Mouse (Mus musculus) MEL-GATA-1-ER (cell line): ENCODE results near the gene Rac3.

Source experiments
- DNase-seq: peaks from one replicate; pipeline ENCODE4 v3.0.0-alpha.2; 2012; ENCODE audit warnings: low read depth; ENCODE audit errors: extremely low read depth

Rac3 gene

DNA sequence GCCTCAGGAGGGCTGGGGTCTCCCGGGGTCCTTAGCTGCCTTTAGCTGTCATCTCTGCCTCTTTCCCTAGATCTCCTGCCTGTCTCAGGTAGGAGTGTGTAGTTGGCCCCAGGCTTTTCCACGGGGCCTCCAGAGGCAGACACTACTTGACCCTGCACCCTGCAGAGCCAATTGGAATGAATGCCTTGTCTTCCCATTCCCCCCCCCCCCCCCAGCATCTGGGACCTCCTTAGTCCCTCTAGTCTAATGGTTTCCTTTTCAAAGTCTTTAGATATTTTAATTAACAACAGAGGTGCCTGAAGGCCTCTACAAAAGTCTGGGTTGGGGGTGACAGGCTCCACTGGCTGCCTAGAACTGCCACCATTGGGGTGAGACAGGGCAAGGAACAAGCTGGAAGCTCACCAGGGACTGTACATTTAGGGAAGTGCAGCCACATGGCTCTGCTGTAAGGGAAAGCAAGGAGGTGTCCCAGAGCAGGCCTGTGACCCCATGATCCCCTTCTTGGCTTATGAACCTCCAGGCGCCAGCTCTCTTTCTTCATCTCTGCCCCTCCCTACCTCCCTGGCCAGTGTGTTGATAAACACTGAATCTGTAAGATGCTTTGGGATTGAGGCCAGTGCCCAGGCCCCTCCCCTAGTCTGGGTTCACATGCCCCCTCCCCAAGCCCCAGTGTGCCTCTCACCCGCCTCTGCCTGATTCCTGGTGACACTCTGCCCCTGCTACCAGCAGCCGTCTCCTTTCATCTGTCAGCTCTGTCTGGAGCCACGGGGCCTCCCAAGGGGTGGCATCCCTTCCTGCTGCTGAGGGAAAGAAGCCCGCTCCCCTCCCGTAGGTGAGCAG is 16.6 kb upstream of the Rac3 start:
- DNase-seq, result no peak

DNA sequence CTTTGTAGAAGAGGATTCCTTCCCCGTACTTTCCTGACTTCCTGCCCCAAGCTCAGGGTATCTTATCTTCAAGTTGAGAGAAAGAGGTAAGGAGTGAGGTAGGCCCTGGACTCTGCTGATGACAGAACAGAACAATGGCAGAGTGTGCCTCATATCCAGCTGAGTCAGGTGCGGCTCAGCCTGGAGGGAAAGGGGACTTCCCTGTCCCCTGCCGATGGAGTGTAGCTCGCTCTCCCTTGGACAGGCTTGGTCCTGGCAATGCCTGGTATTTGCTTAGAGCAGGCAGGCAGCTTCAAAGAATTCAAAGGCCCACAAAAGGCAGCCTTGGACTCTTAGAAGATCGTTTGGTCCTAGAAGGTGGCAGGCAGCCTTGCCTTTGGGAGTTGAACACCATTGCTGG is 15.2 kb upstream of the Rac3 start:
- no peak for DNase-seq

DNA sequence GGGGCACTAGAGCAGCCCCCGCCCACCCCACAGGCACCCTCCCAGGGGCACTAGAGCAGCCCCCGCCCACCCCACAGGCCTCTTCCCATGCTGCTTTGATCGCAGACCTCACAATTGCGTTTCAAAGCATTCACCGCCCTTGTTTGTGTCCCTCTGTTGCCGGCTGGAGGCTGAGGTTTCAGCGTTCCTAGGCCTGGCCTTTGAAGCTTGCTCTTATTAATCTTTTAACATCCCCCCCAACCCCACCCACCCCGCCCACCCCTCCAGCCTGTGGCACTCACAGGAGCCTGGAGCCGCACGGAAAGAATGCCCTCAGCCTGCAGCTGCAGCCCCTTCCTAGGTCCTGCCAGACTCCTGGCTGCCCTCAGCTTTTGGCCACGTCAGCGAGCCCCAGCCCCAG is 14.0 kb upstream of the Rac3 start:
- DNase-seq, result no peak

DNA sequence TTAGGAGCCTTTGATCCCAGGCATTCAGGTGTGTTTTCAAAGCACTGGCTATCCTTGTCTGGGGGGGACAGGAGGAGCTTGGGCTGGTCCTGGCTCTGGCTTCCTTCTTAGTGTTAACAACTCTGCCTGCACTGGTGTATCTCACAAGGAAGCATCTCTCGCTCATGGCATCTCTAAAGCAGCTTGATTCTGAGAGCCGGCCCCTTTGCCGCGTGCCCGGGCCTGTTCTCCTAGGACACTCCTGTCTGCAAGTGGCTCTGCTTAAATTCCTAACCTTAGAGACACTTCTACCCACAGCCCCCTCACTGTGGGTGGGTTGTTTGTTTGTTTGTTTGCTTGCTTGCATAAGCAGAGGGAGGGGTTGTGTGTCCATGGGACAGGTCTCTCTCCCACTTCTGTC is 13.3 kb upstream of the Rac3 start:
- no peak for DNase-seq

DNA sequence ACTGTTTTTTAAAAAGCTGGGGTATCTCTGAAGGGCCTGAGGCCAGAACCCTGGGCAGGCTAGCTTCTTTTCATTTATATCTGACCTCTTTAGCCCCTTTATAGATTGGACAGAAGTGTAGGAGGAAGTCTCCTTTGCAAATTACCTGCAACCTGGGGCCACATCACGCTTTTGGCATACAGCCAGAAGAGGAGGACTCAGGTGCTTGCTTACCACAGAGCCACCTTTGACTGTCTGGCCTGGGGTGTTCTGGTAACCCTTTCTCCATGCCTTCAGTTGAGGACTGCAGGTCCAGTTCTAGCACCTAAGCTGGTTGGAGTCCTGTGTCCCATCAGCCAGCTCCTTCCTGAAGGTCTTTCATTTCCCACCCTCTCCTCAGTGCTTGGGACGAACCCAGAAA is 11.7 kb upstream of the Rac3 start:
- no peak for DNase-seq

DNA sequence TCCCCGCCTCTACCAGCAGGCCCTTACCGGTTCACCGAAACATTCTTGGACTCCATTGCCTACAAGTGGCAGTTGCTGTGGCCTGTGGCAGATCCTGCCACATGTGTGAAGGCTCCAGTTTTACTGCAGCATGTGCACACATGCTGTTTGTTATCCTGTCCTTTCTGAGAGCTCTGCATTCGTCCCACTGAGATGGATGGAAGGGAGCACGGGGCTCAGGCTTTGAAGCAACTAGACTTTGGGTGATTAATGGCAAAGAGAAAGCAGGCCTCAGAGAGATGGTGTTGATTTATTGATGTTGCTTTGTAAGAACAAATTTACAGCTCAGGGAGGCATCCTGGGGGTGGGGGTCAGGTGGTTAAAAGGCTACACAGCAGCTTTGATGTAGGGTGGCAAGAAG is 10.6 kb upstream of the Rac3 start:
- no peak for DNase-seq

DNA sequence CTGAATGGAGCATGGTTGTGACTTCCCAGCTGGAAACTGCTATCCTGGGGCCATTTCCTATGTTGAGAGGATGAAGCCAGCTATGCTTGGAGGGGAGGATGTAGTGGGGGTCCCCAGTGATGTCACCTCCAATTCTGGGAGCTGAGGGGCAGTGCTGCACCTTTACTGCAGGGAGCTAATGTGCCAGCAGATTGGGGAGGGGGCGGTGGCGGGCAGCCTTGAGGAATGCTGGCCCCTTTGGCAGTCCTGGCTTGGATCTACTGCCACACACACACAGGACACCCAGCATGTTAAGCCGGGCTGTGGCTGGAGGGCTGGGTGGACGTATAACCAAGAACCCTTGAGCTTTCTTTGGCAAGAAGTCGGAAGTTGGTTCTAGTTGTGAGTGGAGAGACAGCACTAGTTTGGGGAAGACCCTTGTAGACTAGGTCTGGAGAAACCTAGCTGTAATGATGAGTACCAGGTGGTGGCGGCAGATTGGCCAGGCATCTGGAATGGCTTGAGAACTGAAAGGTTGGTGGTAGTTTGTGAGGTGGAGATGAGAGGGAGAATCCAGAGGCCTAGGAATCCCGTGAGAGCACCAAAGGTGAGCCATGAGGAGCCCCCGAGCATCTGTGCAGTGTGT is 9.2 kb upstream of the Rac3 start:
- DNase-seq, result no peak

DNA sequence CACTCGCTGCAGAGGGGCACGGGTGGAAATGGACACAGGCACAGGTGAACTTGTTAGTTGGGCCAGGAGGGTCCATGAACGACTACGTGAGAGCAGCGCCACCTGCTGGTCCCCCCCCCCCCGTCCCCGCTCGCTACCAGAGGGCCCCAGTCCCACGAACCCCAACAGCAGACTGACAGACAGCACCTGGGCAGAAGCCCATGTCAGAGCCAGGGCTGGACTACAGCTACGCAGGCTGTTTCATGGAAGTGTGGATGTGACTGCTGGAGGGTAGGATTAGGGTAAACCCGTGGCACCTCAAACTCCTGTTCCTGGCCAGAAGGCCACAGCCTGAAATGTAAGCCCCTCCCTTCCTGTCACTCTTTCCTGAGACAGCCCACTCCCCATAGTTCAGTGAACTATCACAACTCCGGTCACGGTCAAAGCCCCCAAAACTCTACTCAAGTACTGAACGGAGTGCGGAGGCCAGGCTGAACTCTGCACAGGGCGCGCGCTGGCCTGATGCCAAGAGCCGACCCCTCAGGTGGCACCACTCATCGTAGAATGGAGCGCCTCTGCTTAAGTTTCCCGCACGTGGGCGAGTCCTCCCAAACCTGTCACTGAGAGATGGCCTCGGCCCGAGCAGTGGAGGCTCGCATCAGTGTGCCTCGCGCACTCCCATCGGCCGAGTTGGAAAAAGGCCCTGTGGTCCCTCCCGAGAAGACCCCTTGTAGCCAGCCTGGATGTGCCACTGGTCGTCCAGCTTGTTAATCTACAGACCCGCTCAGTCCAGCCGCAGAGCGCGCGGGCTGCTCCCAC is 8.3 kb upstream of the Rac3 start:
- DNase-seq, result peak; percentile 33

DNA sequence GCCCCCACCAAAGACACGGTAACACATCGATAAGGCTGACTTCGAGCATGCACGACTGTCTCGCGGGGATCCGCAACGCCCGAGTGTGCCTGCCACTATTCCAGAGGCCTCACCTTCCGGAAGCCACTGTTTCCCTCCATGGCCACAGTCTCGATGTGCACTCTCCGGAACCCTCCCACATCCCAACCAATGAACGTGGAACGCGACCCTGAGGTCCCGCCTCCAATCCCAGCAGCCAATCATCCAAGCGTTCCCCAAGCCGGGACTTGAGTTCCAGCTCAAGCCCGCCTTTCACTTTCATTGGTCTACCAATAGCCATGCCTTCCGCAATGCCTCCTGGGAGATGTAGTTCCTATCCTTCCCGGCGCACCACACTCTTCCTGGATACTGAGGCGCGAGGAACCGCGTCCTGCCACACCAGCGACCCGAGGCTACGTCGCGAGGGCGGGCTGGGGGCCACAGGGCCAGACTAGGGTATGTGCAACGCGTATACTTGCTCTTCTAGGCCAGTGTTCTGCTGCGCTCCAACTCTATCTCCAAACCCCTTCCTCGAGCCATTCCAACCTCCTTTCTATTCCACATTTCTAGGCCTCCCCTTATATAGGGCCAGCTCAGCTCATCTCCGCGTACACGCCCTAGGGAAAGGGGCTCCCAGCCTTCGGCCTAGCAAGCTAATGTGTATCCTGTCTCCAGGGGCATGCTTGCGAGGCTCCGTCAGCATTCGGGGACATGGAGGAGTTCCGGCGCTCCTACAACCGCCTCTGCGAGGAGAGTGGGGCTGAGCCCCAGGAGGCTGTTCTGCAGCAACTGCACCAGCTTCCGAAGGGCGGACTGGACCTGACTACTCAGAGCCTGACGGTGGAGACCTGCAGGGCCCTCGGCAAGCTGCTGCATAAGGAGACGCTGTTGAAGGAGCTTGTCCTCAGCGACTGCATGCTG is 7.4 kb upstream of the Rac3 start, which contains the start of the genes Cenpx and Lrrc45:
Gene Cenpx (minus strand): TSS at position 159 of the 939 bp plus-strand sequence.
Gene Lrrc45 (plus strand): TSS at position 346 of the 939 bp plus-strand sequence.
- DNase-seq, result peak; percentile 98

DNA sequence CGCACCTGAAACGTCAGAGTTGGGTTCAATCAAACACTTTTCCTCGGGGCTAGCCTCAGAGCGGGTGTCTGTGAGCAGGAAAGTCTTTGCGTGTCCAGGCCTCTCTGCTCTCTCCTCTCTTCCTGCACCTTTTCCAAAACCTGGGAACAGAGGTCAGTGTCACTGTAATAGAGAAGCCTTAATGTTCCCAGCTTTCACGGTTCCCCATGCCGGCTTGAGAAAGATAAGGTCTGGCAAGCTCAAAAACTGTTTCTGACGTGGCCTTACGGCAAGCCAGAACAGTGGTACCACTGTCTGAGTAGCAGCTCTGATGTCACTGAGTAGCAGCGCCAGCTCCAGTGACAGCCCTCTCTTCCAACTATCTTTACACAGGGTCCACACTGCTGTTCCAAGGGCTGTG is 6.7 kb upstream of the Rac3 start:
- DNase-seq, result no peak

DNA sequence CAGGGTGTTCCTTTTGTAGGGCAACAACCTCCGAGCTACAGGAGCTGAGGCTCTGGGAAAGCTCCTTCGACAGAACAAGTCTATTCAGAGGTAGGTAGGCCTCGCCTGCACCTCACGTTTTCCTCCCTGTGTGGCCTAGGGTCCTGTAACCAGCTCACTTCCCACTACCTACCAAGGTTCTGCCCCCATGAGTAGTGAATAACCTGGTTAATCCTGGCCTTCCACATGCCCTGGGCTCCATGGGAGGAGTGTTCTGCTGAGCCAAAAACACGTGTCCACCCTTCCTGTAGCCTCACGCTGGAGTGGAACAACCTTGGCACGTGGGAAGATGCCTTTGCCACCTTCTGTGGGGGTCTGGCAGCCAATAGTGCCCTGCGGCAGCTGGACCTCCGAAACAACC is 6.1 kb upstream of the Rac3 start:
- DNase-seq, result no peak

DNA sequence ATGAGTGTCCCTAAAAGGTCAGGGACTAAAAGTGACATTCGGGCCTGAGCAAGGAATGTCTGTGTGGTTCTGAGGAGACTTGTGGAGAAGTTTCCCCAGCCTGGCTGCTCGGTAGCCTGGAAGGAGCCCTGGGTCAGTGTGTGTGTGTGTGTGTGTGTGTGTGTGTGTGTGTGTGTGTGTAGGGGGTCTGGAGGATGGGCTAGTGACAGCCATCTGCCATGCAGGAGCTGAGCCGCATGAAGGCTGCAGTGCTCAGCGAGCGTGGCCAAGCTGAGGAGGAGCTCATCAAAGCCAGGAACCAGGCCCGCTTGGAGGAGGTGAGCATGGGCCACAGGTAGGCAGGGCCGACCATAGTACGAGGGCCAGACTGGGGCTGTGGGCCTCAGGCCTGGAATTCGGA is 2.0 kb upstream of the Rac3 start:
- DNase-seq, result no peak

DNA sequence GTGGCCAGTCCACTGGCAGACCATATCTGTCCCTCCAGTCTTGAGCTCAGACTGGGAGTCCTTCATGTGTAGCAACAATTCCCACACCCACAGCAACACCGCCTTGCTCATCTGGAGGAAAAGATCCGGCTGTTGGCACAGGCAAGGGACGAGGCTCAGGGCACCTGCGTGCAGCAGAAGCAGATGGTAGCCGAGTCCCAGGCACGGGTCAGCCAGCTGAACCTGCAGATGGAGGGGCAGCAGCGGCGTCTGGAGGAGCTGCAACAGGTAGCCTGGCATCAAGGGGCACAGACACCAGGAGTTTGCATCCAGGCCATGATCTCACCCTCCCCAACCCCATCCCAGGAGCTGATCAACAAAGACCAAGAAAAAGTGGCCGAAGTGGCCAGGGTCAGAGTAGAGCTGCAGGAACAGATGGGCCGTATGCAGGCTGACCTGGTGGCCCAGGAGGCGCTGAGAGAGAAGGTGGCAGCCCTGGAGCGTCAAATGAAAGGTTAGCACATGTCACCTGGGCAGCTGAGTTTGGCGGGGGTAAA is 1.4 kb upstream of the Rac3 start:
- DNase-seq, result no peak

DNA sequence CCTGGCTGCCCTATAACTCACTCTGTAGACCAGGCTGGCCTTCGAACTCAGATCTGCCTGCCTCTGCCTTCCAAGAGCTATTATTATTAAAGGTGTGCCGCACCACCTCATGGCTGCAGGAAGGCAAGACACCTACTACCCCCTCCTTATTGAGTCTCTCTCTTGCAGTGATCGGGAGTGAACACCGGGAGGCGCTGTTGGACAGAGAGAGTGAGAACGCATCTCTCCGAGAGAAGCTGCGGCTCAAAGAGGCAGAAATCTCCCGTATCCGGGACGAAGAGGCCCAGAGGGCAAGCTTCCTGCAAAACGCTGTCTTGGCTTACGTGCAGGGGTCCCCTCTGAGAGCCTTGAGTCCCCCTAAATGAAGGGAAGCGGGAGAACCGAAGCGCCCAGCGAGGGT is 820 bp upstream of the Rac3 start:
- DNase-seq, result no peak

DNA sequence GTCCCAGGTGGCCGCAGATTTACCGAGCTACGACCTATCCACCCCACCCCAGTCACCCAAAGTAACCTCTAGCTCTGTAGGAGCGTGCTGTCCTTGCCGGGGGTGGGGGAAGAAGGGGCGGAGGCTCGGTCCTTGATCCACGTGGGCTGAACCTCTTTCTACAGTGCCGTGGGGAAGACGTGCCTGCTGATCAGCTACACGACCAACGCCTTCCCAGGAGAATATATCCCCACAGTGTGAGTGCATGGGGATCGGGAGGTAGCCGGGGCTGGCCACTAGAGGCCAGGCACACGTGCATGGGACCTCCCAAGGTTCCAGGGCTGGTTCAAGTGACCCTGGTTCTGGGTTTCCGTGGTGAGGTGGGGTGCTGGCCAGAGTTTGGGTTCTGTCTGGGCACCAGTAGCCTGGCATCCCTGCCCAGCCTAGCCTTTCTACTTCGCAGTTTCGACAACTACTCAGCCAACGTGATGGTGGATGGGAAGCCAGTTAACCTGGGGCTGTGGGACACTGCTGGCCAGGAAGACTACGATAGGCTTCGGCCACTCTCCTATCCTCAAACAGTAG is 879 bp downstream of the Rac3 start:
- DNase-seq, result no peak

DNA sequence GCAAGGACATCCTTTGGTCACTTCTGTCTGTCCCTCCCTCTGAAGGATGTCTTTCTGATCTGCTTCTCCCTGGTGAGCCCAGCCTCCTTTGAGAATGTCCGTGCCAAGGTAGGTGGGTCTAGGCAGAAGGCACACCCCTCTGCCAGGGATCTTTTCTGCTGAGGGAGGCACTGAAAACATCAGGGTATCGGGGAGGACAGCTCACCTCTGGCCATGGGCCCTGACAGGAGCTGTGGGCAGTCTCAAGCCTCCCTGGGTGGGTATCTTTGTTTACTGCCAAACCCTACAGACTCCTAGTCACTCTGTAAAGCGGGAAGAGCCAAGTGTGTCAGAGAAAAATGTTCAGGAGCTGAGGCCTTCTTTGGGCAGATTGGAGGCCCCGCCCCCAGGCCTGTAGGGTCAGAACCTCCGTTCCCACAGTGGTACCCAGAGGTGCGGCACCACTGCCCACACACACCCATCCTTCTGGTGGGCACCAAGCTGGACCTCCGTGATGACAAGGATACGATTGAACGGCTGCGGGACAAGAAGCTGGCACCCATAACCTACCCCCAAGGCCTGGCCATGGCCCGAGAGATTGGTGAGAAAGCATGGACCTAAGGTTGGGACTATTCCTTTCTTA is 1.6 kb downstream of the Rac3 start:
- DNase-seq, result no peak

DNA sequence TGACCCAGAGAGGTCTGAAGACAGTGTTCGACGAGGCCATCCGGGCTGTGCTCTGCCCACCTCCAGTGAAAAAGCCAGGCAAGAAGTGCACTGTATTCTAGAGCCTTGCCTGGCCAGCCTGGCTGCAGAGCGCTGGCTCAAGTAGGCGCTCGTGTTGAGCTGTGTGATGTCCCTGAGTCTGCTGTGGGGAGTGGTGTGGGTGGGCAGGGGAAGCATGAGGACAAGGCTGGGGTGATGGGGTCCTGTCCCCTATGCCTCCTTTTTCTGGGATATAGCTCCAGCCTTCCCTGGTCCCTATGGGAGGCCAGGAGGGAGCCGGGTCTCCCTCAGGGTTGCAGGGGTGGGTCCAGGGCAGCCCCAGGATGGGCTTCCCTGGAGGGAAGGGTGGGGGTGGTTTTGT is 2.2 kb downstream of the Rac3 start:
- no peak for DNase-seq

DNA sequence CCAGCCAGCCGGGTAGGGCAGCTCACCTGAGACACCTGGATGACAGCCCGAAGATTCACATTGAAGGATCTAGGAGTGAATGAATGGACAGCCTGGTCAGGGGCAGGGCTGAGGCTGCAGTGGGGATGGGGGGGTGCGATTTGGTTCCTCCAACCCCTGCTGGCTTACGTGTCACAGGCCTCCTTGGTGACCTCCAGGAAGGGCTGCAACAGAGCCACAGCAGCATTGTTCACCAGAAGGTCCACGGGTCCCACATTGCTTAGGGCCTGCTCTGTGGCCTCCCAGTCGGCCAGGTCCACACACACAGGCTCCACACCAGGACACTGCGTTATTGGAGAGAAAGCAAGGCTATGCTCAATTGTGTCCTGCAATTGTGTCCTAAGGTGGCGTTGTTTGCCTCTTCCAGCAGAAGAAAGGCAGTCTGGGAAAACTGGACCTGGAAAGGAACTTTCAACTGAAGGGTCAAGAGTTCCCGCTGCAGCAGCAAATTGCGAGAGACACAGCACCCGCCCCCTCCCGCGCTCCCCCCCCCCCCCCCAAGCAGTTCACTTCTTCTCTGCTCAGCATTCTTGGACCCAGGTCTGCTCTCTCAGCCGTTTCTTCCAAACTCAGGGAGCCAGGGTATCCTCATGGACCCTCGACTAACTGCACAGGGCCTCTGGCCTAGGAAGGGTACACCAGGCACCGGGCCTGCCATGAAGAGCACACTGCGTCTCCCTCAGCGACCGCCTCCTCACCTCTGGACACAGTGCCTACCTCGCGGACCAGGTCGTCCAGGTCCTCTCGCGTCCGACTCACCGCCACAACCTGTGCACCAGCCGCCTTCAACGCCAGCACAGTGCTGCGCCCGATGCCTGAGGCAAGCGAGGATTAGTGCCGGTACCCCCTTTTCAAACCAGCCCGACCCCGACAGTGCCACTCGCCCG is 5.2 kb downstream of the Rac3 start:
- no peak for DNase-seq

DNA sequence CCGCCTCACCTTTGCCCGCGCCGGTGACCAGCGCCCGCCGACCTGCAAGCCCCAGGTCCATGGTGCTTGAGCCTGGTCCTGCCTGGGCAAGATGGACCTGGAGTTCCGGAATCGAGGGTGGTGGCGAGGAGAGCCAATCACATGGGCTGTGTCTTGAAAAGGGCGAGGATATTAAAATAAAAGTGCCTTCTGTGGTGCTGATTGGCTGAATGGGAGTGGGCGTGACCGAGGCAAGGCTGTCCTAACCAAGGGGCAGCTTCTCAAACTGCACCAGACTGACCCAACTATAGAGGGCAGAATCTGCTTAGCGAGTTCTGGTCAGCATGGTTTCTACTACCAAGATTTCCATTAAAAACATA is 5.9 kb downstream of the Rac3 start, which contains the start of gene Dcxr:
Gene Dcxr (minus strand): TSS at position 113 of the 359 bp plus-strand sequence.
- DNase-seq, result peak; percentile 83
